Mouse (Mus musculus): ENCODE measurements around the gene Gsk3a.

The Gsk3a gene

DNA sequence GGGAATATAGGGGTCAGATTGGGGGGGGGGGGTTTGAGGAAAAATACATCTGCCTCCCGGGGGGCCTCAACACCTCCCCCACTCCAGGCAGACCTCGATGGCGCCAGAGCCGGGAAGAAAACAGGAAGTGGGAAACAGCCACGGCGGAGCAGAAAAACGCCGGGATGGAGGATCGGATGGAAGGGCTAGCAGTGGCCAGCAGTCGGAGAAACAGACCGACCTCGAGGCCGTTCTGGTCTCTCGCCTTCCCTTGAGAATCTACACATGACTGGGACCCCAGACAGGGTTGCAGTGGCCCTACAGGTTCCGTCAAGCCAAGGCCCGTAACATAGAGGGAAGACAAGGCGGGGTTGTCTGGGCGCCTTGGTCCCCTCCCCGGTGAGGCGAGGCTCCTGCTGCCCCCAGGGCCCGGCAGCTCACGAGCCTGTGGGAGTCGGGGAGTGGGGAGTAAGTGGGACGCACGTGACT is 11.2 kb upstream of the Gsk3a start:
- DNase-seq = no peak

DNA sequence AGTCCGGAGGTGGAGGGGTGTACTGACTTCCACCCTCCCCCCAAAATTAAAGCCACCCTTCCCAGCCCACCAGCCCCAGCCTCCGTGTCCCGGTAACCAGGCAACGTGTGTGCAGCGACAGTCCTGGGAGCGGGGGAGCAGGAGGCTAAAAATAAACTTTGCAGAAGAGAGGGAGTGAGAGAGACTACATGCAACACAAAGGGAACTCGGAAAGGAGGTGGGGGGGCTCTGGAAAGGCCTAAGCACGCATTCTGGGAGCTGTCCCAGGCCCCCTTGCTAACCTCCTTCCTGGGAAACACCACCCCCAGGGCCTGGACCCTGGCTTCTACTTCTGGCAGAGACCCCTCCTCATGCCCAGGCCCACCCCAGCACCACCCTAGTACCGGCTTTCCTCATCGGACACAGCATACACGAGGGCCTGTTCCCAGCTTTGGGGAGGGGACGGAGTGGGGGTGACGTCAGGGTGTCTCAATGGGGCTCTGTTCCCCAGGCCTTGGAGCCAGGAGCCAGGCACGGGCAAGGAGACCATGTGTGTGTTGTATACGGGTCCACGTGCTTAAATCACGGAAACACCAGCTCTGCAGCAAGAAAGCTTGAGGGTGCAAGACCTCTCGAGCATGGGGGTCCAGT is 10.5 kb upstream of the Gsk3a start:
- peak; percentile 68 for DNase-seq

DNA sequence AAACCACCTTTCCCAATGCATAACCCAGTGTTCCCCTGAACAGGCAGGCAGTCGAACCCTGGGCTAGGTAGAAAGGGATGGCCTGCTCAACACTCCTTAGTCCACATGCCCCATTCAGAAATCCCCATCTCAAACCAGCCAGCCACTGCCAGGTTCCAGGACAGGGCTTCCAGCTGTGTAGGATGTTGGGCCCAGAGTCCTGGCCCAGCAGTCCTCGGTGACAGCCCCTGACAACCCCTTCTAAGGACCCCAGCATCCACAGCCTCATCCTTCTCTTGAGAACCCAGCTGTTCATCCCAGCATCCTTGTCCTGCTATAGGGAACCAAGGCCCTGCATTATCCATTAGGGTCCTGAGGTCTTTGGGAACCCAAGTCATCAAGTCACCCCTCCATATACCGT is 9.8 kb upstream of the Gsk3a start:
- DNase-seq = no peak

DNA sequence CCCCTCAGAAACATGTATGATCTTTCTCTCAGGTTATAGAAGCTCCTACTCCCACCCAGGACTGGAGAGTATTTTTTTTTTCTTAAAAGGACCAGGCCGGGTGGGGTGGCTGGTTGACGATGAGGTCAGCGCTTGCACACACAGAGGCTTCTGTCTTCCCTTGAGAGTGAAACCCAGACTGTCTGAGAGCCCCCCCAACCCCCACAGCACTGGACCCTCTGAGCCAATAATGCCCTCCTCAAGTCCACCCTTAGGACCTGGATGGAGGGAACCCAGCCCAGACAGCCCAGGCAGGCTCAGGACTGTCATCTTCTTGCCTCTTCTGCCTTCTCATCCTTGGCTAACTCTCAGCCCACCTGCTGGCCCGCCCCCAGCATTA is 9.1 kb upstream of the Gsk3a start:
- DNase-seq = peak; percentile 38

GRCm38 (mm10) chr7:25246079-25246758 is 8.6 kb upstream of the Gsk3a start:
- peak; percentile 77 for DNase-seq

DNA sequence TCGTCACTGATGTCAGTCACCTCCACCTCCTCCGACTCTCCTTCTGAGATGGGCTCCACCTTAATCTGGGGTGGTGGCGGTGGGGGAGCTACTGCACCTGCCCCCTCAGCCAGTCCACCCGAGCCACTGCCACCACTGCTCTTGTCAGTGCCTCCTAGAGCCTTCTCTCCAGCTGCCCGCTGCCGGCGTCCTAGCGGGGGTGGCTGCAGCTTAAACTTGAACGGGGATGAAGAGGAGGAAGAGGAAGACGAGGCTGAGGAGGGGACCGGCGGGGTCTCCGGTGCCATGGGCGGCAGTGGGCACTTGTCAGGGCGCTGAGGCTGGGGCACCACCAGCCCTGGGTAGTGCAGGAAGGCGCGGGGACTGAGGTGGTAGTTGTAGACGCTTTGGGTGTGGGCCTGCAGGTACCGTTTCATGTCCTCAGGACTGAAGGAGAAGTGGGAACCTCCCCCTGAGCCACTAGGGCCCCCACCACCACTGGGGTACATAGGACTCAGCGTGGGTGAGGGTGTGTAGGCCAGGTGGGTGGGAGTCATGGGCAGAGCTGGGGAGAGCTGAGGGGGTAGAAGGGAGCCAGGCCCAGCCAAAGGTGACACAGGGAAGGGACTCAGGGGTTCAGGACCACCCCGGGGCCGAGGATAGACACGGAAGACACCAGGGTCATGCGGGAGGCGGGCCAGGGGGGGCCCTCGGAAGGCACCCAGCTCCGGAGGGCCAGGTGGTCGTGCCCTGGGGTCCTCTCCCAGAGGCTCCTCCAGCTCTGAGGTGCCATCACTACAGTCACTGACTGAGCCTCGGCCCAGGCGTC is 7.1 kb upstream of the Gsk3a start:
- no peak for DNase-seq

DNA sequence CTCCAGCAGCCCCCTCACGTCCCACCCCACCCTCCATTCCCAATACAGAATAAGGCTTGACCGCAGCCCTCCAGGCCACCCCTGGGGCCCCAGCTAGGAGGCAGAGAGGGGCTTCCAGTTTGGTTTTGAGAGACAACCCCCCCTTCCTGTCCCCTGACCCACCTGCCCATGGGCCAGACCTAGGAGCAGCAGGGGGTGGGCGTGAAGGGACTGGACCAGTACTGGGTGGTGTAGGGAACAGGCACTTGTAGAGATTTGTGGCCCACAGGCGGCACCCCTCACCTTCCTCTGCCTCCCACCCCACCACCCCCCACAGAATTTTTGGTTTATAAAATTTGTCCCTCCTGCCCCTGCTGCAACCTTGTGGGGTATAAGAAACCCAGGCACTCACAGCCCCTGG is 5.7 kb upstream of the Gsk3a start:
- DNase-seq = no peak

GRCm38 (mm10) chr7:25241062-25241461 is 3.4 kb upstream of the Gsk3a start:
- DNase-seq = peak; percentile 70

DNA sequence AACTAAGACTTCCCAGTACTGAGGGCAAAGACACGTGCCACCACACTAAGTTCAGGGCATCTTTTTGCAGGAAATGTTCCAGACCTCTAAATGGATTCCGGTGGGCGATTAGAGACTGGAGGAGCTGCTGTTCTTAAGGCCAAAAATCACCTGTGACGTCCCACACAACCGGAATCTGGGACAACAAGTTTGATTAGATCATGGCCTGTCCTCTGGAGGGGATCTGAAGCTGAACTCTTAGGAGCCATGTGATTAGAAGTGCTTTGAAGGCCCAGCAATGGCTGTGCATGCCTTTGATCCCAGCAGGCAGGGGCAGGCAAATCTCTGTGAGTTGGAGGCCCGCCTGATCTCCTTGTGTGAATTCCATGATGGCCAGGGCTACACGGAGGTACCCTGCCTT is 3.0 kb upstream of the Gsk3a start:
- DNase-seq = no peak

- peak; percentile 77 for DNase-seq
These were observed 1.4 kb upstream of the Gsk3a start for GRCm38 (mm10) chr7:25238829-25239623.

- DNase-seq = peak; percentile 84
These were observed 510 bp upstream of the Gsk3a start for GRCm38 (mm10) chr7:25238015-25238706.

DNA sequence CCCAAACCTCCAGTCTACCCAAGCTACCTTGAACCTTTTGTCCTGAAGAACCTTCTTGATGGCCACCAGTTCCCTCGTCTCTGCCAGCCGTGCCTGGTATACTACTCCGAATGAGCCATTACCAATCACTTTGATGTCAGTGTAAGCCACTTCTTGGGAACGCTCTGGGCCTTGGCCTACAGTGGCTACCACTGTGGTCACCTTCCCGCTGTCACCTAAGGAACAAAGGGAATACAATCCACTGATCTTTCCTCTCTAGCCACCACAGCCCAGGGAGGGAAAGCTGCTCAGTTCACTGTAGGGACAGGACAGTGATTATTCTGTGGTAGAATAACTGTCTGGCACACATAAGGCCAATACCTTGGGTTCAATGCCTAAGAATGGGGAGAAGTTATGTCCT is 2.1 kb downstream of the Gsk3a start:
- no peak for DNase-seq

DNA sequence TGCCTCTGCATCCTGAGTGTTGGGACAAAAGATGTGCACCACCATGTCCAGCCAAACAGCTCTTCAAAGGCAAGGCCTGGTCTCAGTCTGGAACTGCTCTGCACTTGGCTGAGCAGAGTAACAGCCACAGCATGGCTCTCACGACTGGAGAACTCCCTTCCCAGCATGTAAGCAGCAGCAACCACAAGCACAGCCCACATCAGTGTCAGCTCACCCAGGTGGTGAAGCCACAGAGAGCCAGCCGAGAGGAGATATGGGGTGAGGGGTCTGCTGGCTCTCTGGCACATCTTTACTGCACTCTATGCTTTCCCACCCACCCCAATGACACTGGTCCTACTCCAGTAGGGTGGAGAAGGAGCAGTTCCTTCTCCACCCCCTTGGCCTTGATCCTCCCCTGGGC is 4.6 kb downstream of the Gsk3a start:
- no peak for DNase-seq

DNA sequence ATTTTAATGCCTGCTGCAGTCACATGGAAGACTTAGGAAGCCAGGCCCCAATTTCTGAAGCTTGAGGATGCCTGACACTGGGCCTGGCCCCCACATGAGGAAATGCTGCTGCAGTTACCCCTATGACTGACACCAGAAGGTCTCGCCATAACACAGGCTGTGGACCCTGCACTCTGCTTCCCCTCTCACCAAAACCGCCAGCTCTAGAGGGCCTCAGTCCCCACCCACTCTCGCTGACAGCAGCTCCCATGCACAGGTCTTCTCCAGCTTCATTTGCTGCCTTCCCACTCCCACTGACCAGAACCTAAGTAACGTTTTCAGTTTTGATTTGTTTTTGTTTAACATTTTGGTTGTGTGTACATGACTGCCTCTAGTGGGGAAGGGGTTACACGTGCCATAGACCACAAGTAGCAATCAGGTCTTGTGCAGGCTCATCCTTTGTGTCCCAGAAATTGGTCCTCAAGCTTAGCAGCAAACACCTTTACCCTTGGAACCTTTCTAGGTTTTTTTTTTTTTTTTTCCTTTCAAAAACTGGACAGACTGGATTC is 5.5 kb downstream of the Gsk3a start:
- DNase-seq = no peak

DNA sequence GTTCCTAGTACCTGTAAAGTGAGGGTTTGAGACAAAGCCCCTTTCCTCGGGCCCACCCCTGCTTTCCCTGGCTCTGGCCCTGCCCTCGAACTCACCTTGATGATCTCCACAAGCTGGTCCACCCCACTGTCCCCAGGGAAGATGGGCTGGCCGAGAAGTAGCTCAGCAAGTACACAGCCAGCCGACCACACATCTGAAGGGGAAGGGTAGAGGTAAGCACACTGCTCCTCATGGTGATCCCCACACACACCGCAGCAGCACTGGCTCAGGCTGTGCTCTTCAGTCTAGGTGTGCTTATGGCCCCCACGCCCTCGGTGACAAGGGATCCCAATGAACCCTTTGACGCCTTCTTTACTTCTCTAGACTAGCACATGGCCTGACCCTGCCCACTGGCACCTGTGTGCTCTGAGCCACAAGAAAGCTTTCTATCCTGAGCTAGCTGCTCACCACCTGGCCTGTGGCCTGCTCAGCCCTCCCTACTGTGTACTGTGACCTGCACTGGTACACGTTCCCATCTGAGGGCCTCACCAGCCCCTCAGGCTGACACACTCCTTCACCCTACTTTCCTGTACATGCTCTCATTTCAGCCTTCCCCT is 6.9 kb downstream of the Gsk3a start:
- DNase-seq = no peak

- no peak for DNase-seq
These were observed 9.9 kb downstream of the Gsk3a start for GRCm38 (mm10) chr7:25227523-25228300.

- no peak for DNase-seq
These were observed 15.2 kb downstream of the Gsk3a start for GRCm38 (mm10) chr7:25222275-25222967.

- DNase-seq = peak; percentile 97
These were observed 16.4 kb downstream of the Gsk3a start, which contains the start of gene Zfp526 for GRCm38 (mm10) chr7:25221102-25221883. Gene Zfp526 (plus strand): TSS chr7:25221425.

GRCm38 (mm10) chr7:25220457-25221101 is 17.1 kb downstream of the Gsk3a start, which contains the start of gene Dedd2:
Gene Dedd2 (minus strand): TSS chr7:25220615.
- no peak for DNase-seq

Measured in right cerebral cortex, postnatal 14 days (tissue).